In the genomic region with DNA sequence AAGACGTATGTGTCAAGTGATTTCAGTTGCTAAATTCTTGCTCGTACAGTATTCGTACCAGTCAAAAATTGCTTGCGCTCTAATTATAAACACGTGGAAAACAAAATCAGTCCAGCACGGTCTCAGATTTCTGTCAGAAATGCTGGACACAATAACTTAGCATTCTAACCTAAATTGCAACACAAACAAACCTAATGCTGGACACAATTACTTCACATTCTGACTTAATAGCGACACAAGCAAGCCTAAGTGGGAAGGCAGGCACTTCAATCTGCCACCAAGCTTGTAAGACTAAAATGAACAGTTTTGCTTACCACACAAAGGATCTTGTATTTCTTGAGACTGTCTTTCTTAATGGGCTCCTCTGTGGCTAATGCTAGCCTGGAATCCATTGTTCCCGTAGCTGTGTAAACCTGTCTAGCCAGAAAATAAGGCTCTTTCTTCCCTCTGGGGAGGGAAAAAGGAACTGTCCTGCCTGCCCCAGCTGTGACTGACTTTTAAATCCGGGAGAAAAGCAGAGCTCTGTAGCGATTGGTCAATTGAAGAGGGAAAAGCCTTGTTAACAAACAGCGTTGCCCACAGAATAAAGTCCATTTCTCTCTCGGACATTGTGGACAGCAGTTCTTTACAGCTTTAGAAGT, we compare ENCODE assay signal across 8 mouse cellular contexts. TPM values are rescaled to one million over a fixed set of nuclear protein-coding genes. Genes with fewer than 3 reads are reported as not detected.
DNase-seq lines count a peak whose midpoint lies in the region; ATAC-seq and TF ChIP-seq lines count a peak whose summit lies in the region.

No protein-coding gene starts in this region.

- no peak for TF ChIP-seq EP300 in liver, postnatal 0 days (IDR thresholded peaks at IDR 0.05; ENCODE audit: low read depth)

- peaks cover 10% of the 10 kb centered on the region; the same call in 1 of the 2 replicates for H3K9me3 ChIP-seq in liver, postnatal 0 days (ENCODE audit: low read length)

- no peak for TF ChIP-seq POLR2A in embryonic fibroblast, embryonic 13.5 days (IDR thresholded peaks at IDR 0.05; ENCODE audit: low read depth, low read length)

- peaks cover 3% of the 10 kb centered on the region; the same call in 1 of the 2 replicates for H3K4me1 ChIP-seq in embryonic fibroblast, embryonic 13.5 days (ENCODE audit: control insufficient read depth, insufficient read depth, low read length)
- peaks cover 6% of the 10 kb centered on the region for H3K4me1 ChIP-seq in liver, postnatal 0 days (ENCODE audit: insufficient read depth)

- no peaks in the 10 kb centered on the region for H3K27me3 ChIP-seq in liver, postnatal 0 days (ENCODE audit: insufficient read depth, low read length)

- WGBS in liver, postnatal 0 days (ENCODE audit: insufficient replicate concordance): 37% methylated on average over 12 of the region's 12 CpGs

- no peaks in the 10 kb centered on the region for H3K36me3 ChIP-seq in liver, postnatal 0 days (replicated peaks; ENCODE audit: insufficient read depth, low read length)

- peak overlapping the region; percentile 49; the same call in 1 of the 2 replicates for H3K27ac ChIP-seq in embryonic fibroblast, embryonic 13.5 days (ENCODE audit: insufficient read depth, low read length)
- H3K27ac ChIP-seq in liver, postnatal 0 days (ENCODE audit: low read depth): peak overlapping the region; percentile 52

- H3K4me3 ChIP-seq in embryonic fibroblast, embryonic 13.5 days (ENCODE audit: insufficient read depth, low read length): peak overlapping the region; percentile 6; the same call in 1 of the 2 replicates
- peak overlapping the region; percentile 26 for H3K4me3 ChIP-seq in liver, postnatal 0 days (ENCODE audit: low read depth, low read length)

- peak; percentile 80 for ATAC-seq in liver, postnatal 0 days

- H3K4me2 ChIP-seq in liver, postnatal 0 days (ENCODE audit: low read depth, low read length): peak overlapping the region; percentile 56

- DNase-seq in R1 (ENCODE audit: low read depth, low spot score): peak; percentile 75
- peak; percentile 44 for DNase-seq in hindlimb bud, embryonic 11.5 days (ENCODE audit: extremely low spot score, low read depth, low spot score)
- DNase-seq in liver, postnatal 0 days: no peak
- no peak for DNase-seq in thymus, postnatal 14 days
- no peak for DNase-seq in frontal cortex, postnatal 14 days (ENCODE audit: low spot score in 2 of 2)
- DNase-seq in gastrocnemius, postnatal 10 days: no peak
- DNase-seq in spleen, adult 12 weeks (ENCODE audit: low spot score): no peak

- no peak for TF ChIP-seq CTCF in embryonic fibroblast, embryonic 13.5 days (IDR thresholded peaks at IDR 0.05; ENCODE audit: borderline replicate concordance, insufficient read depth, low read length)
- no peak for TF ChIP-seq CTCF in liver, postnatal 0 days (IDR thresholded peaks at IDR 0.05; ENCODE audit: low read depth)

- H3K9ac ChIP-seq in liver, postnatal 0 days (replicated peaks): no peak overlapping the region

RNA-seq across cellular contexts. Expression of a gene that starts 6.8 kb away (rescaled TPM):
- 5.0 and 10.9 TPM in 2 replicates for polyA plus RNA-seq in embryonic fibroblast, embryonic 13.5 days (2011; ENCODE audit: insufficient read length, low read depth, missing spikeins)
- 4.9 and 5.2 TPM in 2 replicates for polyA plus RNA-seq in liver, postnatal 0 days (2015; fragmentation: Nextera tagmentation; extraction: Ambion mirVana)
- total RNA-seq in gastrocnemius, postnatal 10 days (2021): 1 to 10 TPM; 7.4 to 8.1 TPM

RNA-seq across cellular contexts. Expression of a gene that starts 34.0 kb away (rescaled TPM):
- polyA plus RNA-seq in embryonic fibroblast, embryonic 13.5 days (2011; ENCODE audit: insufficient read length, low read depth, missing spikeins): 26.2 and 32.6 TPM in 2 replicates
- 3.0 and 3.4 TPM in 2 replicates for polyA plus RNA-seq in liver, postnatal 0 days (2015; fragmentation: Nextera tagmentation; extraction: Ambion mirVana)
- total RNA-seq in gastrocnemius, postnatal 10 days (2021): 10 to 100 TPM; 11.1 to 12.8 TPM

Comparison
In these comparisons a context has a peak if more than half of its experiments do, and no peak if none do; other contexts are left out.
1. DNase-seq: peak in R1 (single experiment) and hindlimb bud, embryonic 11.5 days (single experiment); none in liver, postnatal 0 days (single experiment), thymus, postnatal 14 days (single experiment), frontal cortex, postnatal 14 days (0 of 2), gastrocnemius, postnatal 10 days (single experiment) and spleen, adult 12 weeks (single experiment).